Mouse (Mus musculus): ENCODE measurements at regions not wholly inside any gene's neighbourhood (a gene's known extent, or its start where the extent isn't known, plus 50 kb on each side); places are given as distances from the start of the nearest gene placed in this dataset.

- TF ChIP-seq MEF2A (IDR thresholded peaks at IDR 0.05; ENCODE audit: borderline replicate concordance, low read depth, low read length) (peak; percentile 84), UBTF (IDR thresholded peaks at IDR 0.05; ENCODE audit: low read depth, low read length) (no peak), CTCF (conservative IDR thresholded peaks at IDR 0.05 in 1 of 2, IDR thresholded peaks at IDR 0.05 in 1 of 2; ENCODE audit: low read depth in 2 of 2, low read length in 2 of 2) (peak in 1 of 2 experiments; percentile 27; a peak in 2 of 4 replicates), EP300 (IDR thresholded peaks at IDR 0.05; ENCODE audit: low read length) (peak; percentile 73), JUND (conservative IDR thresholded peaks at IDR 0.05; ENCODE audit: low read depth, low read length) (0 out of 2 replicates have a peak, but pooled peaks have one; percentile 19), BHLHE40 (IDR thresholded peaks at IDR 0.05; ENCODE audit: low read depth, low read length) (peak; percentile 72), IRF4 (IDR thresholded peaks at IDR 0.05; ENCODE audit: low read depth, low read length) (peak; percentile 84), MAX (IDR thresholded peaks at IDR 0.05; ENCODE audit: low read length) (peak; percentile 73; the same call in 1 of the 2 replicates), POLR2A (IDR thresholded peaks at IDR 0.05; ENCODE audit: low read depth, low read length) (no peak), MAFK (IDR thresholded peaks at IDR 0.05; ENCODE audit: insufficient replicate concordance, low read length) (no peak)
Measured at GRCm38 (mm10) chr14:9389180-9389579, 723.1 kb upstream of the 4930452B06Rik start.
